Mouse (Mus musculus): ENCODE measurements around the gene Gm10424. TPM values are rescaled to one million over a fixed set of nuclear protein-coding genes. Genes with fewer than 3 reads are reported as not detected.
"Not testable (repeated sequence)": the region's sequence is repeated elsewhere in the genome, so short reads cannot be mapped to it uniquely, and the experiment has no call there.

Gene Gm10424
- polyA plus RNA-seq (2012; rRNA removed) = not detected in 2 replicates

DNA sequence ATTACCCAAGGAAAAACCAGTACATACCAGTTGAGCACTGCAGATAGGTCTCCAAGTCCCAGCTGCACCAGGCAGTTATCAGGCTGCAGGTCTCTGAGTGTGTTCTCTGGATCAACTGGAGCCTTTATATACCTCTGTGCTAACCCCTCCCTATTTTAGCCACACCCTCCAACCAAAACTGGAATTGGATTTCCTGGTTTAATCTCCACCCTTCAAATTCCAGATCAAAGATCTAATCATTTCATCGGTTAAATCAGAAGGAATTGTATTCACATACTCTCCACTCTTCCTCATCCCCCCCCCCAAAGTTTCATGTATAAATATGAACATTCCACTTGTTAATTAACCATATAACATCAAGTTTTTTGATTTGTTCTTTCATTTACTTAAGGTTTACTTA, at the start of gene Gm10424:
Gene Gm10424 (minus strand): TSS at position 101 of the 400 bp plus-strand sequence.
- WGBS = no CpG with 5 or more reads among the region's 1 CpGs
- H3K4me1 ChIP-seq (ENCODE audit: control insufficient read depth, insufficient read depth, low read length); H3K27me3 ChIP-seq (ENCODE audit: control insufficient read depth, insufficient read depth, low read length); H3K27ac ChIP-seq (ENCODE audit: insufficient read depth, low read length); H3K4me3 ChIP-seq (replicated peaks; ENCODE audit: insufficient read depth, low read depth, low read length); DNase-seq: not testable (repeated sequence)

- H3K4me1 ChIP-seq (ENCODE audit: control insufficient read depth, insufficient read depth, low read length); H3K27me3 ChIP-seq (ENCODE audit: control insufficient read depth, insufficient read depth, low read length); H3K27ac ChIP-seq (ENCODE audit: insufficient read depth, low read length); DNase-seq; H3K4me3 ChIP-seq (replicated peaks; ENCODE audit: insufficient read depth, low read depth, low read length): not testable (repeated sequence)
- whole genome bisulfite sequencing = 36% methylated on average over 2 of the region's 2 CpGs
Observed at GRCm38 (mm10) chr5:95305611-95306010, 33.0 kb upstream of the Gm10424 start, which contains the start of gene Gm3259. Gene Gm3259, plus strand, starts transcription at chr5:95305911.

Other genes starting within 250 kb of the Gm10424 start
- gene Gm7942, start 165.8 kb downstream of the Gm10424 start, polyA plus RNA-seq (2012; rRNA removed) = not detected in 2 replicates
- gene Gm16513, start 90.1 kb downstream of the Gm10424 start, polyA plus RNA-seq (2012; rRNA removed) = not detected in 2 replicates
- gene Gm3259, start 33.1 kb upstream of the Gm10424 start, polyA plus RNA-seq (2012; rRNA removed) = not detected in 2 replicates
- gene D5Ertd577e, start 184.0 kb upstream of the Gm10424 start, polyA plus RNA-seq (2012; rRNA removed) = not detected in 2 replicates
- not detected in 2 replicates for gene Gm3286, start 238.0 kb upstream of the Gm10424 start, polyA plus RNA-seq (2012; rRNA removed)

Data from cerebellum, adult 2 months (tissue).